Mouse (Mus musculus): ENCODE data around the gene Hs3st3a1.

The Hs3st3a1 gene

DNA sequence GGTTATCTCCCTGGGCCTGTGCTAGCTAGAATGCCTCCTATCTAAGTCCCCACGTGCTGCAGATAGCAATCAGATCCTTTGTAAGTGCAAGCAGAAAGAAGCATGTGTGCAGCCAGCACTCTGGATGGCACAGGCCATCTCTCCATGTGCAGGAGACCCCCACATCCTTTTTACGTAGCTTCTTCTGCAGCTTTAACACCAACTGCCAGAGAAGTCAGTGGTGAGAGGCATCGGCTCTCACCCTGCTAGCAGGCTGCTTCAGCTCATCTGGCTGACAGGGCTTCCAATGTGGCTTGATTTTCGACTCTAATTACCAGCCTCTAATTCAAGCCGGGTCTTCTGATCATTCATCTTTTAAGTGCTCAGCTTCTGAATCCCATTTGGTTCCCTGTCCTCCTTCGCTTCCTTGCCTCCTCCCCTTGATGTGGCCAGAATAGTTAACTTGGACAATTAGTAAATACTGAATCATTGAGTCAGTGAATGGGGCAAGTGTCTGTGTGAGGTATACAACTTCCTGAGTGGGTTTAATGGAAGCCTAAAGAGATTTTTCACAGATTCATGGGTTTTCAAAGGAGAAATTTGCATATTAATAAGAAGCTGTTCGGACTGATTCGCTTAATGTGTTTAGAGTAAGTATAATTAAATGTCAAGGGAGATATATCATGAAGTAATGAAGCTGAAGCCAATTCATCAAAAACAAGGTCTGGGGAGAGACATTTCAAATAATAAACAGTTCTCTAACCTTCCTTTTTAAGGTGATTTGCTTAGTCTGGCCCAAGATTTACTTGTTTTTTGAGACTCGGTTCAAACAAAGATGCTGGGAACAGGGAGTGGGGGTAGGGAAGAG, 54.7 kb downstream of the Hs3st3a1 start:
- DNase-seq (ENCODE audit: low spot score), result peak; percentile 49

GRCm38 (mm10) chr11:64494448-64494847, 59.3 kb downstream of the Hs3st3a1 start:
- DNase-seq (ENCODE audit: low spot score), result no peak

- DNase-seq (ENCODE audit: low spot score), result peak; percentile 58
These were observed 60.8 kb downstream of the Hs3st3a1 start for GRCm38 (mm10) chr11:64495935-64496334.

GRCm38 (mm10) chr11:64496677-64497076, 61.5 kb downstream of the Hs3st3a1 start:
- DNase-seq (ENCODE audit: low spot score), result no peak

GRCm38 (mm10) chr11:64500536-64501112, 65.5 kb downstream of the Hs3st3a1 start:
- DNase-seq (ENCODE audit: low spot score), result no peak

GRCm38 (mm10) chr11:64503040-64503439, 67.9 kb downstream of the Hs3st3a1 start:
- DNase-seq (ENCODE audit: low spot score), result no peak

DNA sequence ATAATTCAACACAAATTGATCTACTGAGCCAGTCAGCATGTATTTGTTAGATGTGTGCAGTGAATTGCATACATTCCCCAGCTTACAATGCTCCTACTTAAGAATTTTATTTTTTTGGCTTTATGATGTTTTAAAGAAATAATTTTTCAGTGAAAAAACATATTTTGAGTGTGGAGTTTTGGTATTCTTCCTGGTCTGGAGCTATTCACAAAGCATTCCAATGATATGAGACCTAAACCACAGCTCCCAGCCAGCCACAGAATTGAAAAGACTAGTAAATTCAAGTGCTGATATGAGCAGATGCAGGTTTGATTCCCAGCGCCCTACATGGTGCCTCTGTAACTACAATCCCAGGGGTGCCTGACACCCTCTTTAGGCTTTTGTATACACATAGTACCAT, 70.8 kb downstream of the Hs3st3a1 start:
- DNase-seq (ENCODE audit: low spot score), result no peak

DNA sequence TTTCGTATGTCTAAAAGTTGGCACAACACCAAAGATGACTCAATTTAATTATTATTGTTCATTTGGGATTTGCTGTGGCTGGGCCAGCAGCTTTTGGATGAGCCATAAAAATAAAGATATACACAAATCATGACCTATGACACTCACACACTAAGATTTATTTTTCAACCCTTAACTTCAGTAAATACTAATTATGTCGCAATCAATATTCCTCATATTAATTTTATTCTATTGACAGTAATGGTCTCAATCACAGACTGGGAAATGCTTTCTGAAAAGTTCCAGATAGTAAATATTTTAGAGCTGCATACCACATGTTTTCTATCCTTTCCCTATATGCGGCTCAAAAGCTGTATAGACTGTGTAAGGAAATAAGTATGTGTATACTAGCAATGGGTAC, 71.9 kb downstream of the Hs3st3a1 start:
- DNase-seq (ENCODE audit: low spot score), result no peak

- DNase-seq (ENCODE audit: low spot score), result no peak
These were observed 74.0 kb downstream of the Hs3st3a1 start for GRCm38 (mm10) chr11:64509106-64509505.

DNA sequence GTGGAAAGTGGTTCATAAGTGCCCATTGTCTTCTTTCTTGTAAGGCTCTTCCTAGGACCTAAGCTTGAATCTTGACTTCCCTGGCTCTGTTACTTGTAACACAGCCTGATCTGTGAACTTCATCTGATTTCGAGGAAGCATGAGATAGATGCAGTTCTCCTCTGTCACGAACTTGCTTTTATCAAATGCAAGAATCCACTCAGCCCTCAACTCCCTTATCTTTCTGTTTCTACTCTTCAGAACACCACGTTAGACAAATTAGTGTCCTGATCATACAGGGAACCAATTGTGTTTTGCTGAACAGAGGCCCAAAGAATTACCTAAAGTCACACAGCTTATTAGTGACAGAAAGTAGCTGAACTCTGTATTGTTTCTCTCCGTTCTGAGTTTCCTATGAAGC, 77.2 kb downstream of the Hs3st3a1 start:
- DNase-seq (ENCODE audit: low spot score), result no peak

- no peak for DNase-seq (ENCODE audit: low spot score)
These were observed 78.3 kb downstream of the Hs3st3a1 start for GRCm38 (mm10) chr11:64513419-64513818.

GRCm38 (mm10) chr11:64516712-64517589, 81.8 kb downstream of the Hs3st3a1 start:
- DNase-seq (ENCODE audit: low spot score), result no peak

- no peak for DNase-seq (ENCODE audit: low spot score)
These were observed 83.2 kb downstream of the Hs3st3a1 start for GRCm38 (mm10) chr11:64518146-64518841.

- DNase-seq (ENCODE audit: low spot score), result no peak
These were observed 89.0 kb downstream of the Hs3st3a1 start for GRCm38 (mm10) chr11:64523993-64524570.

DNA sequence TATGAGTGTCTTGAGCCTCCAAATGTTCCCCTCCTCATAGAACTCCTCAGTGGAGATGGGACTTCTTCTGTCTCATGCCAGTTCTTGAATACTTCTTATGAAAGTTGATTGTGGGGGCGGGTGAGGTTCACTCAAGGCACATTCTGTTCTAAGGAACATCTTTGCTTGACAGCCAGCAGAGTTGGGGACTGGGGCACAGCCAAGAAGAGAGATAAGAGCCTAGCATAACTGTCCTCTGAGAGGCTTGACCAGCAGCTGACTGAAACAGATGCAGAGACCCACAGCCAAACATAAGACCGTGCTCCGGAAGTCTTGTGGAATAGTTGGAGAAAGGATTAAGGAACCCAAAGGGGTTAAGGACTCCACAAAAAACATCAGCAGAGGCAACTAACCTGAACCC, 102.1 kb downstream of the Hs3st3a1 start:
- no peak for DNase-seq (ENCODE audit: low spot score)

- no peak for DNase-seq (ENCODE audit: low spot score)
These were observed 106.7 kb downstream of the Hs3st3a1 start for GRCm38 (mm10) chr11:64541866-64542265.

DNA sequence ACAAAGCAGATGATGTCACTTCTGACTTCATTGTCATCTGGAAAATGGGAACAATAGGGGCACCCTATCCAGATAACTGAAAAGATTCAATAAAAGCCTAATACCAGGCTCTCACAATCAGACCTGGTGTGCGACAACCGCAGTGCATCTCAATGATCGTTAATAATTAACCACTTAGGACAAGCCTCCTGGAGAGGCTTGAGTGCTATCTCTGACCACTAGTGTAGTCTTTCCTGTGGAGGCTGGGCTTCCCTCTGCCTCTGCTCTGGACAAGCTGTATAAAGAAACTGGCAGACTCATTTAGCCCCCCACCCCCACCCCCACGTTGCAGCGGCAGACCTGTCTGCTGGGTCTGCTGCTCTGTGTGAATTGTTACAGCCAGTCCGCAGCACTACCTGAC, 107.2 kb downstream of the Hs3st3a1 start:
- no peak for DNase-seq (ENCODE audit: low spot score)

- no peak for DNase-seq (ENCODE audit: low spot score)
These were observed 108.1 kb downstream of the Hs3st3a1 start for GRCm38 (mm10) chr11:64543181-64543641.

DNA sequence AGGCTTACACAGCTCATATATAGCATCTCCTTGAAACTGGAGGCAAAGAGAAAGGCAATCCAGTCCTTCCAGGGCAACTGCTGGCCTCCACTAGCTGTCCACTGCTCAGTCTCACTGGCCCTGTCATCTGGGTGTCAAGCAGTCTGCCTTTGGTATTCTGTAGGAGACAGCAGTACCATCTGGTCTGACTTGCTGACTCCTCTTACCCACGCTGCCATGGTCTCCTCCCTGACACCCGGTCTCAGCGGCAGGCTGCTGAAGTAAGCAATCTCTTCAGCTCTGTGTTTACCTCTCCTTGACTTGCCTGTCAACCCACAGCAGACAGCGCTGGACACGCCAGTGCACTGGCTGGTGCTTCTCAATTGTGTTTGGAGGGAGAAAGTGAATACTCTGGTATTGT, 109.1 kb downstream of the Hs3st3a1 start:
- no peak for DNase-seq (ENCODE audit: low spot score)

DNA sequence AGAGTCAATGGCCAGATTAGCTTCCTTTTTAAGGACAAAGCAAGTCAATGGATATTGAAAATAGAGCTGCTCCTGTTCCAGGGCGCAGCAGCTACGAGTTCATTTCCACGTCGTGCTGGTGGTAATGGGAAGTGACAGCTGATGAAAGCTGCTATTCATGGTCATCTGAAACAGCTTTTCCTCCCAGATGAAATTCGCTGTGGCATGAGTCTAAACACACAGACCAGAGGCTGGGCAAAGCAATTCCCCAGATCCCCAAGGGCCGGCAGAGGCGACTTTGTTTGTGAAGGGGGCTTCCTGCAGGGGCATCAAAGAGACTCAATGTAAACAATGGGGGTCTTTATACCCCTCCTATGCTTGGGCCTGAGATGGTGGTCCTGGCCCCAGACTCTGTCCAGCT, 114.2 kb downstream of the Hs3st3a1 start:
- DNase-seq (ENCODE audit: low spot score), result peak; percentile 66

GRCm38 (mm10) chr11:64549955-64550354, 114.8 kb downstream of the Hs3st3a1 start:
- DNase-seq (ENCODE audit: low spot score), result no peak

DNA sequence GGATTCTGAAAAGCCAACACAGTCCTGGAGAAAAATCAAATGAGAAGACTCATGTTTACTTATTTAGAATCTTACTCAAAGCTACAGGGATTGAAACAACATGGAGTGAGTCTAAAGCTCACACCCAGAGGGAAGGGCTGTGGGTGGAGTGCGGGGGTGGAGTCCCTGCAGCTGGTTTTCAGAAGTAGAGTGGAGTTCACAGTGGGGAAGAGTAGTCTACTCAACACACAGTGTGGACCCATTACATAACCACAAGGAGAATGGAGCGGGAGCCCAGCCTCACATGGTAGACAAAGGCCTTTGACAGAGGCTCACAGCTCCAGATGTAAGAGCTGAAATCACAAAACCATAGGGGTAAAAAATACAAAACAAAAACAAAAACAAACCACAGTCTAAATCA, 123.2 kb downstream of the Hs3st3a1 start:
- DNase-seq (ENCODE audit: low spot score), result no peak
